Mouse (Mus musculus) cerebellum, postnatal 25 days (tissue): ENCODE measurements around the gene Axl.

Source experiments
- DNase-seq, 2 experiments: peaks; one replicate each; pipeline ENCODE4 v3.0.0; 2021; ENCODE audit warnings: mixed read lengths in 2 of 2

The Axl gene

GRCm38 (mm10) chr7:25709961-25710360 lies 78.5 kb downstream of the Axl start:
- no peak for DNase-seq

GRCm38 (mm10) chr7:25707581-25708292 lies 80.8 kb downstream of the Axl start:
- no peak for DNase-seq
